Mouse (Mus musculus) thymus, postnatal 0 days (tissue): ENCODE data around the gene Trip11. TPM values are rescaled to one million over a fixed set of nuclear protein-coding genes. Genes with fewer than 3 reads are reported as not detected.

Experiments used
- polyA plus RNA-seq: library from polyadenylated mRNA; unstranded; fragments of >200 nt; fragmentation: Nextera tagmentation; extraction: Ambion mirVana; gene quantifications from 2 replicates; pipeline ENCODE4 v1.2.1, GENCODE M21; 2015

Gene Trip11
- polyA plus RNA-seq, 1 experiment from 2014 or later = 35.6 TPM

Other genes starting within 250 kb of the Trip11 start
- 0.37 and 0.51 TPM in 2 replicates for gene Tc2n, start 194.7 kb downstream of the Trip11 start, polyA plus RNA-seq
- 22.5 and 30.4 TPM in 2 replicates for gene Fbln5, start 94.2 kb downstream of the Trip11 start, polyA plus RNA-seq
- 18.5 and 19.9 TPM in 2 replicates for gene Atxn3, start 45.0 kb upstream of the Trip11 start, polyA plus RNA-seq
- gene Cpsf2, start 62.7 kb upstream of the Trip11 start, polyA plus RNA-seq = 27.6 and 28.5 TPM in 2 replicates
- gene Slc24a4, start 215.5 kb upstream of the Trip11 start, polyA plus RNA-seq = 1.1 and 1.6 TPM in 2 replicates